Mouse (Mus musculus): ENCODE data around the gene Crisp2. TPM values are rescaled to one million over a fixed set of nuclear protein-coding genes. Genes with fewer than 3 reads are reported as not detected.
A peak's percentile ranks its signal among the peaks of the same experiment; 100 is the strongest.

The Crisp2 gene
- polyA plus RNA-seq (2015; fragmentation: Nextera tagmentation; extraction: Ambion mirVana) = not detected in 2 replicates

- no peak within 1 kb of the TSS for H3K9ac ChIP-seq (ENCODE audit: low read length)
- no peak within 1 kb of the TSS for H3K4me2 ChIP-seq (replicated peaks; ENCODE audit: low read depth)
- ATAC-seq (ENCODE audit: low FRiP score, low TSS enrichment) (no peak), DNase-seq (ENCODE audit: low spot score) (no peak)
- H3K36me3 ChIP-seq (ENCODE audit: control insufficient read depth, insufficient read depth, low read length) = no peaks in the 10 kb centered on the region
- H3K27ac ChIP-seq (replicated peaks) = no peak within 1 kb of the TSS
- no peak within 1 kb of the TSS for H3K4me3 ChIP-seq (ENCODE audit: low read depth, low read length)
- WGBS = 46% methylated on average over 2 of the region's 2 CpGs
- no peaks in the 10 kb centered on the region for H3K27me3 ChIP-seq (ENCODE audit: control insufficient read depth, insufficient read depth, low read length)
- no peaks in the 10 kb centered on the region for H3K9me3 ChIP-seq (ENCODE audit: control insufficient read depth, low read length)
- TF ChIP-seq EP300 (optimal IDR thresholded peaks at IDR 0.05) (no peak), CTCF (IDR thresholded peaks at IDR 0.05; ENCODE audit: low read depth) (no peak)
- H3K4me1 ChIP-seq (replicated peaks; ENCODE audit: control insufficient read depth, insufficient read depth) = no peaks in the 10 kb centered on the region
Observed at GRCm38 (mm10) chr17:40806953-40807572, at the start of gene Crisp2. Gene Crisp2, minus strand, starts transcription at chr17:40807003.

GRCm38 (mm10) chr17:40855065-40855464 is 48.3 kb upstream of the Crisp2 start:
- TF ChIP-seq CTCF (IDR thresholded peaks at IDR 0.05; ENCODE audit: low read depth) (no peak), EP300 (optimal IDR thresholded peaks at IDR 0.05) (no peak)
- Histone ChIP-seq H3K9ac (ENCODE audit: low read length) (no peak overlapping the region), H3K27ac (replicated peaks) (no peak overlapping the region), H3K36me3 (ENCODE audit: control insufficient read depth, insufficient read depth, low read length) (no peaks in the 10 kb centered on the region), H3K4me2 (replicated peaks; ENCODE audit: low read depth) (no peak overlapping the region), H3K4me1 (replicated peaks; ENCODE audit: control insufficient read depth, insufficient read depth) (no peaks in the 10 kb centered on the region), H3K4me3 (ENCODE audit: low read depth, low read length) (no peak overlapping the region), H3K9me3 (ENCODE audit: control insufficient read depth, low read length) (no peaks in the 10 kb centered on the region), H3K27me3 (ENCODE audit: control insufficient read depth, insufficient read depth, low read length) (no peaks in the 10 kb centered on the region)
- no peak for DNase-seq (ENCODE audit: low spot score)
- no peak for ATAC-seq (ENCODE audit: low FRiP score, low TSS enrichment)

- TF ChIP-seq EP300 (optimal IDR thresholded peaks at IDR 0.05) (no peak), CTCF (IDR thresholded peaks at IDR 0.05; ENCODE audit: low read depth) (peak; percentile 81)
- H3K4me3 ChIP-seq (ENCODE audit: low read depth, low read length) = no peak overlapping the region
- H3K4me2 ChIP-seq (replicated peaks; ENCODE audit: low read depth) = no peak overlapping the region
- H3K27ac ChIP-seq (replicated peaks) = no peak overlapping the region
- DNase-seq (ENCODE audit: low spot score) (peak; percentile 20), ATAC-seq (ENCODE audit: low FRiP score, low TSS enrichment) (peak; percentile 74; the same call in 1 of the 2 replicates)
- no peaks in the 10 kb centered on the region for H3K9me3 ChIP-seq (ENCODE audit: control insufficient read depth, low read length)
- no peaks in the 10 kb centered on the region for H3K4me1 ChIP-seq (replicated peaks; ENCODE audit: control insufficient read depth, insufficient read depth)
- H3K27me3 ChIP-seq (ENCODE audit: control insufficient read depth, insufficient read depth, low read length) = no peaks in the 10 kb centered on the region
- H3K9ac ChIP-seq (ENCODE audit: low read length) = no peak overlapping the region
- H3K36me3 ChIP-seq (ENCODE audit: control insufficient read depth, insufficient read depth, low read length) = no peaks in the 10 kb centered on the region
Observed at GRCm38 (mm10) chr17:40837308-40837707, 30.5 kb upstream of the Crisp2 start.

- no peak overlapping the region for H3K9ac ChIP-seq (ENCODE audit: low read length)
- H3K4me3 ChIP-seq (ENCODE audit: low read depth, low read length) = no peak overlapping the region
- ATAC-seq (ENCODE audit: low FRiP score, low TSS enrichment) (no peak), DNase-seq (ENCODE audit: low spot score) (peak; percentile 16)
- H3K9me3 ChIP-seq (ENCODE audit: control insufficient read depth, low read length) = no peaks in the 10 kb centered on the region
- WGBS = 53% methylated on average over 2 of the region's 2 CpGs
- no peak overlapping the region for H3K27ac ChIP-seq (replicated peaks)
- no peak overlapping the region for H3K4me2 ChIP-seq (replicated peaks; ENCODE audit: low read depth)
- H3K4me1 ChIP-seq (replicated peaks; ENCODE audit: control insufficient read depth, insufficient read depth) = no peaks in the 10 kb centered on the region
- peak; percentile 59 for TF ChIP-seq CTCF (IDR thresholded peaks at IDR 0.05; ENCODE audit: low read depth)
- TF ChIP-seq EP300 (optimal IDR thresholded peaks at IDR 0.05) = no peak
- H3K36me3 ChIP-seq (ENCODE audit: control insufficient read depth, insufficient read depth, low read length) = no peaks in the 10 kb centered on the region
- H3K27me3 ChIP-seq (ENCODE audit: control insufficient read depth, insufficient read depth, low read length) = no peaks in the 10 kb centered on the region
Observed at GRCm38 (mm10) chr17:40831870-40832269, 25.1 kb upstream of the Crisp2 start.

- Histone ChIP-seq H3K9ac (ENCODE audit: low read length) (no peak overlapping the region), H3K9me3 (ENCODE audit: control insufficient read depth, low read length) (no peaks in the 10 kb centered on the region), H3K4me3 (ENCODE audit: low read depth, low read length) (no peak overlapping the region), H3K36me3 (ENCODE audit: control insufficient read depth, insufficient read depth, low read length) (no peaks in the 10 kb centered on the region), H3K27ac (replicated peaks) (no peak overlapping the region), H3K4me2 (replicated peaks; ENCODE audit: low read depth) (no peak overlapping the region), H3K27me3 (ENCODE audit: control insufficient read depth, insufficient read depth, low read length) (no peaks in the 10 kb centered on the region), H3K4me1 (replicated peaks; ENCODE audit: control insufficient read depth, insufficient read depth) (no peaks in the 10 kb centered on the region)
- TF ChIP-seq EP300 (optimal IDR thresholded peaks at IDR 0.05) = no peak
- peak; percentile 82 for TF ChIP-seq CTCF (IDR thresholded peaks at IDR 0.05; ENCODE audit: low read depth)
- 56% methylated on average over 8 of the region's 8 CpGs for WGBS
- ATAC-seq (ENCODE audit: low FRiP score, low TSS enrichment) (no peak), DNase-seq (ENCODE audit: low spot score) (peak; percentile 61)
Observed at GRCm38 (mm10) chr17:40824549-40824948, 17.7 kb upstream of the Crisp2 start.

- H3K9ac ChIP-seq (ENCODE audit: low read length) = no peak overlapping the region
- DNase-seq (ENCODE audit: low spot score) (no peak), ATAC-seq (ENCODE audit: low FRiP score, low TSS enrichment) (no peak)
- WGBS = 13% methylated on average over 4 of the region's 4 CpGs
- H3K9me3 ChIP-seq (ENCODE audit: control insufficient read depth, low read length) = no peaks in the 10 kb centered on the region
- no peak overlapping the region for H3K4me3 ChIP-seq (ENCODE audit: low read depth, low read length)
- no peak overlapping the region for H3K27ac ChIP-seq (replicated peaks)
- H3K4me1 ChIP-seq (replicated peaks; ENCODE audit: control insufficient read depth, insufficient read depth) = no peaks in the 10 kb centered on the region
- H3K4me2 ChIP-seq (replicated peaks; ENCODE audit: low read depth) = no peak overlapping the region
- H3K36me3 ChIP-seq (ENCODE audit: control insufficient read depth, insufficient read depth, low read length) = no peaks in the 10 kb centered on the region
- H3K27me3 ChIP-seq (ENCODE audit: control insufficient read depth, insufficient read depth, low read length) = no peaks in the 10 kb centered on the region
- peak; percentile 75 for TF ChIP-seq CTCF (IDR thresholded peaks at IDR 0.05; ENCODE audit: low read depth)
- TF ChIP-seq EP300 (optimal IDR thresholded peaks at IDR 0.05) = no peak
Observed at GRCm38 (mm10) chr17:40823817-40824216, 17.0 kb upstream of the Crisp2 start.
